8 mouse cellular contexts compared by ENCODE assay signal in the genomic region with DNA sequence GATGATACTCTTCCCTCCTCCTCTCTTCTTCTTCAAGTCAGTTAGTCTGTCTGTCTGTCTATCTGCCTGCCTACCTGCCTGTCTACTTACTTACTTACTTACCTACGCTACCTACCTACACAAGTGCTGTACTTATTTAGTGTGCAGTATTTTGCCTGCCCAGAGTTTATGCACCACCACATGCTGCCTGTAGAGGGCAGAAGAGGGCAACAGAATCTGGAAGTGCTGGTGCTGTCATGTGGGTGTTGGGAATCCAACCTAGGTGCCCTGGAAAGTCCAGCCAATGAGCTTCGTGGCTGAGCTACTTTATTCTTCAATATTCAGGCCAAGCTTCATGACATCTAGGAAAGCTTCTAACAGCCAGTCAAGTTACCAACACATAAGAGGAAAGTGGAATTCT. TPM values are rescaled to one million over a fixed set of nuclear protein-coding genes. Genes with fewer than 3 reads are reported as not detected.
DNase-seq lines count a peak whose midpoint lies in the region; TF ChIP-seq lines count a peak whose summit lies in the region.

No protein-coding gene starts in this region.

- H3K4me3 ChIP-seq in embryonic fibroblast, embryonic 13.5 days (ENCODE audit: insufficient read depth, low read length): no peak overlapping the region

- H3K27ac ChIP-seq in embryonic fibroblast, embryonic 13.5 days (ENCODE audit: insufficient read depth, low read length): no peak overlapping the region

- TF ChIP-seq CTCF in embryonic fibroblast, embryonic 13.5 days (IDR thresholded peaks at IDR 0.05; ENCODE audit: borderline replicate concordance, insufficient read depth, low read length): peak; percentile 76; the same call in 1 of the 2 replicates

- DNase-seq in cerebellum, postnatal 14 days: peak; percentile 45 to 56
- DNase-seq in cerebellum, adult 8-10 months: no peak
- peak; percentile 17 for DNase-seq in right cerebral cortex, postnatal 25 days
- DNase-seq in right cerebral cortex, postnatal 14 days: no peak
- DNase-seq in kidney, postnatal 36 days: peak; percentile 45 to 75
- DNase-seq in naive thymus-derived CD4-positive, alpha-beta T cell, adult 2 months (ENCODE audit: low read depth): peak; percentile 86
- DNase-seq in ovary, postnatal 14 days (ENCODE audit: low spot score): no peak

- no peak for TF ChIP-seq POLR2A in embryonic fibroblast, embryonic 13.5 days (IDR thresholded peaks at IDR 0.05; ENCODE audit: low read depth, low read length)

- H3K4me1 ChIP-seq in embryonic fibroblast, embryonic 13.5 days (ENCODE audit: control insufficient read depth, insufficient read depth, low read length): no peaks in the 10 kb centered on the region

RNA-seq across cellular contexts. Expression of a gene that starts 12.3 kb away (rescaled TPM):
- 977 and 1,088 TPM in 2 replicates for polyA plus RNA-seq in embryonic fibroblast, embryonic 13.5 days (2011; ENCODE audit: insufficient read length, low read depth, missing spikeins)

RNA-seq across cellular contexts. Expression of a gene that starts 15.6 kb away (rescaled TPM):
- polyA plus RNA-seq in embryonic fibroblast, embryonic 13.5 days (2011; ENCODE audit: insufficient read length, low read depth, missing spikeins): 40.7 and 41.3 TPM in 2 replicates

RNA-seq across cellular contexts. Expression of a gene that starts 29.1 kb away (rescaled TPM):
- polyA plus RNA-seq in embryonic fibroblast, embryonic 13.5 days (2011; ENCODE audit: insufficient read length, low read depth, missing spikeins): 75.1 and 80.4 TPM in 2 replicates

RNA-seq across cellular contexts. Expression of a gene that starts 42.0 kb away (rescaled TPM):
- 65.6 and 73.5 TPM in 2 replicates for polyA plus RNA-seq in embryonic fibroblast, embryonic 13.5 days (2011; ENCODE audit: insufficient read length, low read depth, missing spikeins)

RNA-seq across cellular contexts. Expression of a gene that starts 48.7 kb away (rescaled TPM):
- polyA plus RNA-seq in embryonic fibroblast, embryonic 13.5 days (2011; ENCODE audit: insufficient read length, low read depth, missing spikeins): not detected in 2 replicates

Comparison
In these comparisons a context has a peak if more than half of its experiments do, and no peak if none do; other contexts are left out.
1. DNase-seq: peak in cerebellum, postnatal 14 days (2 of 2), right cerebral cortex, postnatal 25 days (single experiment), kidney, postnatal 36 days (2 of 2) and naive thymus-derived CD4-positive, alpha-beta T cell, adult 2 months (single experiment); none in cerebellum, adult 8-10 months (single experiment), right cerebral cortex, postnatal 14 days (single experiment) and ovary, postnatal 14 days (single experiment).